ENCODE assay signal across 12 mouse cellular contexts in the genomic region with DNA sequence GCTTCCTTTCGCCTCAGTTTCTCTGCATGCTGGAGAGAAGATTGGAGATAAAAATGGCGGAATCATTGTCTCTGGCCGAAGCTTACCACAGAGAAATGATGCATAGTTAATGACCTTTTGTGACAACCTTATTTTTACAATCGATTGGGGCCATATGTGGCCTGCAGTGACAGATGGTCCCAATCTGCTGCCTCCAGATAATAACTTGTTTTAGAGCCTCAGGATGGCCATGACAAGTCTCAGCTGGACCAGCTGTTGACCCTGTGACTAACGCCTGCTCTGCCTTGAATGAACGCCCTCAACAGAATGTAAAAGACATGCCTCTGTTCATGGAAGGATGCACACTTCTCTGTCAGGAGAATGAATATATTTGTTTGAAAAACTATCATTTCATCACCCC.
DNase-seq lines count a peak whose midpoint lies in the region; ATAC-seq lines count a peak whose summit lies in the region.
"Had no signal": no experiment of that assay in that cellular context is flagged by ENCODE, and none has a peak within 500 bp of the region (broad histone marks: within the 10 kb centered on the region; RNA-seq: fewer than 3 reads in every experiment).

No protein-coding gene starts in this region.

- 34% methylated on average over 6 of the region's 6 CpGs for WGBS in hindbrain, embryonic 11.5 days
- WGBS in hindbrain, embryonic 14.5 days = 33% methylated on average over 6 of the region's 6 CpGs

- H3K27ac ChIP-seq in hindbrain, embryonic 11.5 days (ENCODE audit: low read depth, low read length) = no peak overlapping the region; the same call in 1 of the 2 replicates
- H3K27ac ChIP-seq in hindbrain, embryonic 14.5 days = no peak overlapping the region
- H3K27ac ChIP-seq: layer of hippocampus, adult 2 months; liver, embryonic 14.5 days had no signal

- no peaks in the 10 kb centered on the region for H3K27me3 ChIP-seq in hindbrain, embryonic 11.5 days (ENCODE audit: control insufficient read depth, insufficient read depth, low read length)
- no peaks in the 10 kb centered on the region for H3K27me3 ChIP-seq in hindbrain, embryonic 14.5 days (ENCODE audit: control insufficient read depth, insufficient read depth, low read length)

- DNase-seq in hindbrain, embryonic 11.5 days (ENCODE audit: low spot score) = peak; percentile 65
- DNase-seq in hindbrain, embryonic 14.5 days (ENCODE audit: low spot score) = no peak
- DNase-seq in embryo, embryonic 10.5 days (ENCODE audit: low spot score) = peak; percentile 77
- DNase-seq in kidney, adult 8-10 months = peak; percentile 15 to 28
- DNase-seq in lung, postnatal 14 days = peak; percentile 37
- DNase-seq in cerebellum, adult 9-11 months = no peak
- DNase-seq in MN1 (ENCODE audit: low spot score) = no peak
- no peak for DNase-seq in layer of hippocampus, adult 11-12 months (ENCODE audit: low spot score)
- DNase-seq: adrenal gland, postnatal 10 days; gastrocnemius, postnatal 14 days had no signal

- no peak overlapping the region for H3K9ac ChIP-seq in hindbrain, embryonic 11.5 days (ENCODE audit: low read depth, low read length)
- H3K9ac ChIP-seq in hindbrain, embryonic 14.5 days = no peak overlapping the region
- H3K9ac ChIP-seq: liver, embryonic 14.5 days had no signal

- H3K4me3 ChIP-seq in hindbrain, embryonic 11.5 days (ENCODE audit: low read depth, low read length) = no peak overlapping the region
- H3K4me3 ChIP-seq in hindbrain, embryonic 14.5 days (replicated peaks; ENCODE audit: low read length) = no peak overlapping the region
- H3K4me3 ChIP-seq: layer of hippocampus, adult 2 months had no signal

- peak; percentile 87 for ATAC-seq in hindbrain, embryonic 11.5 days (ENCODE audit: low FRiP score)
- no peak for ATAC-seq in hindbrain, embryonic 14.5 days (ENCODE audit: low FRiP score)

- no peaks in the 10 kb centered on the region for H3K9me3 ChIP-seq in hindbrain, embryonic 11.5 days (ENCODE audit: control insufficient read depth, low read length)
- no peaks in the 10 kb centered on the region for H3K9me3 ChIP-seq in hindbrain, embryonic 14.5 days (ENCODE audit: control insufficient read depth, low read length)

- H3K36me3 ChIP-seq in hindbrain, embryonic 11.5 days (ENCODE audit: control insufficient read depth, insufficient read depth, low read length) = no peaks in the 10 kb centered on the region
- no peaks in the 10 kb centered on the region for H3K36me3 ChIP-seq in hindbrain, embryonic 14.5 days (replicated peaks; ENCODE audit: control insufficient read depth, insufficient read depth)

- H3K4me1 ChIP-seq in hindbrain, embryonic 11.5 days (replicated peaks; ENCODE audit: control insufficient read depth, insufficient read depth, low read length) = no peaks in the 10 kb centered on the region; the same call in 1 of the 2 replicates
- 0 out of 2 replicates have a peak, but pooled peaks cover 11% of the 10 kb centered on the region for H3K4me1 ChIP-seq in hindbrain, embryonic 14.5 days (replicated peaks; ENCODE audit: control insufficient read depth, insufficient read depth, low read length)

- no peak overlapping the region for H3K4me2 ChIP-seq in hindbrain, embryonic 11.5 days (replicated peaks; ENCODE audit: low read depth, low read length)
- no peak overlapping the region for H3K4me2 ChIP-seq in hindbrain, embryonic 14.5 days (replicated peaks)

Comparison
In these comparisons a context has a peak if more than half of its experiments do, and no peak if none do; other contexts are left out.
1. DNase-seq: peak in hindbrain, embryonic 11.5 days (single experiment), embryo, embryonic 10.5 days (single experiment), kidney, adult 8-10 months (2 of 2) and lung, postnatal 14 days (single experiment); none in hindbrain, embryonic 14.5 days (single experiment), cerebellum, adult 9-11 months (single experiment), MN1 (single experiment) and layer of hippocampus, adult 11-12 months (single experiment).